Mouse (Mus musculus): ENCODE results near the gene Gm4131. TPM values are rescaled to one million over a fixed set of nuclear protein-coding genes. Genes with fewer than 3 reads are reported as not detected.

The Gm4131 gene
- polyA plus RNA-seq, 1 experiment from 2014 or later, result not detected

DNA sequence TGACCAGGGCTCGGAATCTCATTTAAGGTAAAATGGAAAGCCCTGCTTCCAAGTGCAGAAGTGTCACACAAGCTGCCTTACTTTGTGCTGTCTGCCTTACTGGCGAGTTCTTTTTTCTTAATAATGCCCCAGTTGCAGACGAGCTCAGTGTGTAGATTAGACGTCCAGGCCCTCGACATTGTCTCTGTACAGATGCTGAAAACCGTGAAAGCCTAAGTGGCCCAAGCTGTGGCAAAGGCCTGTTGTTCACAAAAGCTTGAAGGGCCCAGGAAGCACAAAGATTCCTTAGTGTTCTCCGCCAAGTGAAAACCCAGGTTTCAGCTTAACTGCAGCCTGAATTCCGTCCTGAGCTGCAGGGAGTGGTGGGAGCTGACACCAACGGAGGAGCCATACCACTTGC is 15.0 kb upstream of the Gm4131 start:
- Histone ChIP-seq H3K9me3 (ENCODE audit: low read depth, low read length) (no peaks in the 10 kb centered on the region), H3K9ac (no peak overlapping the region), H3K4me2 (no peak overlapping the region), H3K4me3 (ENCODE audit: low read depth, low read length) (no peak overlapping the region), H3K27me3 (ENCODE audit: insufficient read depth, low read length) (no peaks in the 10 kb centered on the region), H3K4me1 (ENCODE audit: insufficient read depth) (no peaks in the 10 kb centered on the region), H3K27ac (ENCODE audit: low read depth) (no peak overlapping the region), H3K36me3 (ENCODE audit: insufficient read depth) (no peaks in the 10 kb centered on the region)
- TF ChIP-seq CTCF (IDR thresholded peaks at IDR 0.05; ENCODE audit: low read depth), result no peak
- DNase-seq (no peak), ATAC-seq (ENCODE audit: insufficient read depth) (no peak)
- WGBS, result 70% methylated on average over 9 of the region's 9 CpGs

DNA sequence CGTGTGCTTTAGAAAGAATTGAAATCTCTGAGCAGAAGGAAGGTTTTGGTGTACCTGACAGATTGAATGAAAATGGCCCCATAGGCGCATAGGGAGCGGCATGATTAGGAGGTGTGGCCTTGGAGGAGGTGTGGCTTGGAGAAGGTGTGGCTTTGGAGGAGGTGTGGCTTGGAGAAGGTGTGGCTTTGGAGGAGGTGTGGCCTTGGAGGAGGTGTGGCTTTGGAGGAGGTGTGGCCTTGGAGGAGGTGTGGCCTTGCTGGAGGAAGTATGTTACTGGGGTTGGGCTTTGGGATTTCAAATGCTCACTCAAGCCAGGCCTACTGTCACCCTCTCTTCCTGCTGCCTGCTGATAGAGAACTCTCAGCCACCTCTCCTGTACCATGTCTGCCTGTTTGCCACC is 14.2 kb upstream of the Gm4131 start:
- H3K9ac ChIP-seq, result no peak overlapping the region
- no peaks in the 10 kb centered on the region for H3K27me3 ChIP-seq (ENCODE audit: insufficient read depth, low read length)
- no peaks in the 10 kb centered on the region for H3K36me3 ChIP-seq (ENCODE audit: insufficient read depth)
- TF ChIP-seq CTCF (IDR thresholded peaks at IDR 0.05; ENCODE audit: low read depth), result no peak
- H3K4me1 ChIP-seq (ENCODE audit: insufficient read depth), result no peaks in the 10 kb centered on the region
- no peak overlapping the region for H3K4me3 ChIP-seq (ENCODE audit: low read depth, low read length)
- H3K9me3 ChIP-seq (ENCODE audit: low read depth, low read length), result no peaks in the 10 kb centered on the region
- DNase-seq (no peak), ATAC-seq (ENCODE audit: insufficient read depth) (no peak)
- no peak overlapping the region for H3K27ac ChIP-seq (ENCODE audit: low read depth)
- 86% methylated on average over 3 of the region's 3 CpGs for WGBS
- H3K4me2 ChIP-seq, result no peak overlapping the region

DNA sequence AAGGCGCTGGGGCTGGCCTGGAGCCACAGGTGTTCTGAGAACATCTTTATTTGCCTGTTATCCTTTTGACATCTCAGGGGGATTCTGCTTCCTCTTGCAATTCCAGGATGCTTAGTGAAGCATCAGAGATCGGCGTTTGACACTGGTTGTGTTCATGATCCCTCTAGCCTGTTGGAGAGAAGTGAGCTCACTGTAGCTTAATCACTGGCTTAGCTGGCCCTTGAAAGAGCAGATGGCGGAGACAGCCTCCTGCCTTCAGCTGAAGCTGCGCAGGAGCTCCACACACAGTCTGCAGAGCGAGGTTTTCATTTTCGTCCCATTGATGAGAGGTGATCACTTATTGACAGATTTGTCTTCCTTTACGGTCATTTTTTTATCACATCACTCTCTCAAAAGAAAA is 9.1 kb upstream of the Gm4131 start:
- no peaks in the 10 kb centered on the region for H3K36me3 ChIP-seq (ENCODE audit: insufficient read depth)
- TF ChIP-seq CTCF (IDR thresholded peaks at IDR 0.05; ENCODE audit: low read depth), result no peak
- H3K4me3 ChIP-seq (ENCODE audit: low read depth, low read length), result no peak overlapping the region
- H3K27ac ChIP-seq (ENCODE audit: low read depth), result no peak overlapping the region
- H3K27me3 ChIP-seq (ENCODE audit: insufficient read depth, low read length), result no peaks in the 10 kb centered on the region
- H3K9ac ChIP-seq, result no peak overlapping the region
- no peaks in the 10 kb centered on the region for H3K9me3 ChIP-seq (ENCODE audit: low read depth, low read length)
- no peak for ATAC-seq (ENCODE audit: insufficient read depth)
- DNase-seq, result no peak
- no peaks in the 10 kb centered on the region for H3K4me1 ChIP-seq (ENCODE audit: insufficient read depth)
- 75% methylated on average over 8 of the region's 8 CpGs for WGBS
- no peak overlapping the region for H3K4me2 ChIP-seq

DNA sequence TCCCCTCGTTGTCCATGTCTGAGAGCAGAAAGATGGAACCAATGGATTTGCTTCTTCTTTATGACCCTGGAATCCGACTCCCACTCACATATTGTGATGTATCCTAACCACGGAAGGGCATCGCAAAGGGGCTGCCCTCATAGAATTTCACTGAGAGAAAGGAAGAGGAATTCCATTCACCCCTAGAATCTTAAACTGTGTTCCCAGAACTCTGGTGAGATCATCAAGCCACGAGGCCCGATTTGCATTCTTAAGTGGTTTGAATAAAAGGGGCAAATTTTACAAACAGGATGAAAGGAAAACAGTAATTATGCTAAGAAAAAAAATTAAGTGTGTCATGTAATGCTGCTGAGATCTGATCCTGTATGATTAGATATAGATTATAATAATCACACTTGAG is 8.2 kb upstream of the Gm4131 start:
- Histone ChIP-seq H3K4me1 (ENCODE audit: insufficient read depth) (peaks cover 2% of the 10 kb centered on the region; the same call in 1 of the 2 replicates), H3K27me3 (ENCODE audit: insufficient read depth, low read length) (no peaks in the 10 kb centered on the region), H3K9ac (no peak overlapping the region), H3K4me3 (ENCODE audit: low read depth, low read length) (no peak overlapping the region), H3K9me3 (ENCODE audit: low read depth, low read length) (no peaks in the 10 kb centered on the region), H3K4me2 (no peak overlapping the region), H3K27ac (ENCODE audit: low read depth) (no peak overlapping the region), H3K36me3 (ENCODE audit: insufficient read depth) (no peaks in the 10 kb centered on the region)
- DNase-seq (no peak), ATAC-seq (ENCODE audit: insufficient read depth) (no peak)
- WGBS, result 56% methylated on average over 6 of the region's 6 CpGs
- TF ChIP-seq CTCF (IDR thresholded peaks at IDR 0.05; ENCODE audit: low read depth), result no peak

DNA sequence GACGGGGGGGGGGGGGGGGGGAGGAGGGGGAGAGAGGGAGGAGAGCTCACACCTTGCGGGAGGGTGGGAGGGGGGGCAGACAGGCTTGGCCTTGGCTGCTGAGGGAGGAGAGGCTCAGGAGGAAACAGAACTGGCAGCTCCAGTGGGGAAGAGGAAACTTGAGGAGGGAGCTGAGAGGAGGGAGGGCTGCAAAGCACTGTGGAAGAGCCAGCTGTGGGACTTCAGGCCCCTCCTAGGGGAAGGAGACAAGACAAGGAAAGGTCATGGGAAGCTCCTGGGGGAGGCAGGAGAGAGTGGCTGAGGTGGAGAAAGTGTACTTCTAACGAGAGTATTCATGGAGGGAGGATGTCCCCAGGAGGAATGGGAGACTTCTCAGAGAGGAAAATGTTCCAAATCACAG is 6.7 kb upstream of the Gm4131 start:
- peak; percentile 57; the same call in 1 of the 2 replicates for ATAC-seq (ENCODE audit: insufficient read depth)
- Histone ChIP-seq H3K27ac (ENCODE audit: low read depth) (peak overlapping the region; percentile 48; the same call in 1 of the 2 replicates), H3K4me2 (peak overlapping the region; percentile 42; the same call in 1 of the 2 replicates), H3K36me3 (ENCODE audit: insufficient read depth) (no peaks in the 10 kb centered on the region), H3K9ac (no peak overlapping the region), H3K4me3 (ENCODE audit: low read depth, low read length) (no peak overlapping the region), H3K4me1 (ENCODE audit: insufficient read depth) (peaks cover 10% of the 10 kb centered on the region; the same call in 1 of the 2 replicates), H3K9me3 (ENCODE audit: low read depth, low read length) (no peaks in the 10 kb centered on the region), H3K27me3 (ENCODE audit: insufficient read depth, low read length) (no peaks in the 10 kb centered on the region)
- DNase-seq, result peak; percentile 62
- 0% methylated on average over 2 of the region's 3 CpGs for WGBS
- TF ChIP-seq CTCF (IDR thresholded peaks at IDR 0.05; ENCODE audit: low read depth), result no peak

DNA sequence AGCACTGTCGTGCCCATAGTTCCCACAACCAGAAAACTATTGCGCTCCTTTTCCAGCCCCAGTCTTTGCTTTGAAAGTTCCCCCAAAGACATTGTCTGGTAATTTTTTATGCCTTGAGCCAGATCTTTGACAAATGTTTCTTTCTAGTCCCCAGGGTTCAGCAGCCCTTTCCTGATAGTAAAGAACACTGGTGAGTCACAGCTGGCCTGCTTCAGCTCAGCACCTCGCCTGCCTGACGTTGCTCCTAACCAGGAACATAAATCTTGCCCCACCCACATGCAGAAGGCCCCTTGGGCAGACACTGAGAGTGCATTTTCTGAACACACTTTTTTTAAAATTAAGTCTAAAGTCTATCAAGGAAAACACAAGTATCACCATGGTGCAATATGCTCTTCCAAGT is 3.6 kb upstream of the Gm4131 start:
- peak; percentile 93 for ATAC-seq (ENCODE audit: insufficient read depth)

DNA sequence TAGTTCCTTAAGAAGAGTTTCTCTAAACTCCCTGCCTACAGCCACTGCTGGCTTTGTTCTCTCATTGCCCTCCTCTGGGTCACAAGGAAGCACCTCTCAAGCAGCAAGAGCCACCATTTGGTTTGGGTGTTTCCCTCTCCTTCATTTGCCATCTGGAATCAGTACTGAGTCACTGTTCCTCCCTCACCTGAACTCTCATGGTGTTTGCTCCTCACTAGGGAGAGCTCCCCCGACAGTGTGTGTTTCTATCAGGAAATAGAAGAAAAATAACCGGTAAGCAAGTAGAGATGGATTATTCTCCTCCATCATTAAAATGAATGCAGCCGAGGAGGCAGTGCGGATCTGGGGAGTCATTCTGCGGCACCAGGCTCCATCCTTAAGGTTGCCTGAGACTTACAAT is 2.7 kb upstream of the Gm4131 start:
- Histone ChIP-seq H3K9ac (no peak overlapping the region), H3K36me3 (ENCODE audit: insufficient read depth) (no peaks in the 10 kb centered on the region), H3K27ac (ENCODE audit: low read depth) (peak overlapping the region; percentile 89), H3K4me2 (no peak overlapping the region), H3K27me3 (ENCODE audit: insufficient read depth, low read length) (no peaks in the 10 kb centered on the region), H3K4me1 (ENCODE audit: insufficient read depth) (peaks cover 10% of the 10 kb centered on the region; the same call in 1 of the 2 replicates), H3K4me3 (ENCODE audit: low read depth, low read length) (no peak overlapping the region), H3K9me3 (ENCODE audit: low read depth, low read length) (no peaks in the 10 kb centered on the region)
- DNase-seq, result no peak
- TF ChIP-seq CTCF (IDR thresholded peaks at IDR 0.05; ENCODE audit: low read depth), result no peak
- no peak for ATAC-seq (ENCODE audit: insufficient read depth)
- WGBS, result 74% methylated on average over 5 of the region's 5 CpGs

More for the DNA sequence above, 3.6 kb upstream of the Gm4131 start:
- Histone ChIP-seq H3K9ac (no peak overlapping the region), H3K27me3 (ENCODE audit: insufficient read depth, low read length) (no peaks in the 10 kb centered on the region), H3K4me3 (ENCODE audit: low read depth, low read length) (no peak overlapping the region), H3K27ac (ENCODE audit: low read depth) (peak overlapping the region; percentile 89), H3K4me2 (no peak overlapping the region; the same call in 1 of the 2 replicates), H3K9me3 (ENCODE audit: low read depth, low read length) (no peaks in the 10 kb centered on the region), H3K36me3 (ENCODE audit: insufficient read depth) (no peaks in the 10 kb centered on the region), H3K4me1 (ENCODE audit: insufficient read depth) (peaks cover 10% of the 10 kb centered on the region; the same call in 1 of the 2 replicates)
- WGBS, result 18% methylated on average over 4 of the region's 4 CpGs
- no peak for TF ChIP-seq CTCF (IDR thresholded peaks at IDR 0.05; ENCODE audit: low read depth)
- DNase-seq, result peak; percentile 86

DNA sequence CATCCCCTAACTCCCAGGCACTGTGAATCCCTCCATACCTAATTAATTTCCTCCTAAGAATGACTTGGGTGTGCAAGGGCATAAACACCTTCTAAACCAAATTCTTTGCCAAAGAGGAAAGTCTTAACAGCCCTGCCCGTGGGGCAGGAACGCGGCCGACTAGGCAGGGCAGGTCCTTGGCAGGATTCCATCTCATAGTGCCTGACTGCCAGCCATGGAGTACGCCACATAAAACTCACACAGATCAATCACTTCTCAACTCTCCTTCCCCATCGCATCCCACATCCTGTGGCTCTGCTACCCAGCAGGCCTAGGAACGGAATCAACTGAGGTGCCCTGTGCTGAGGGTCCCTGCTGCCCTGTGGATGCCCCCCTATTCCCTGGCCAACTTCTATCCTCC is 3.0 kb downstream of the Gm4131 start:
- Histone ChIP-seq H3K4me2 (no peak overlapping the region), H3K27me3 (ENCODE audit: insufficient read depth, low read length) (no peaks in the 10 kb centered on the region), H3K27ac (ENCODE audit: low read depth) (no peak overlapping the region), H3K36me3 (ENCODE audit: insufficient read depth) (no peaks in the 10 kb centered on the region), H3K4me3 (ENCODE audit: low read depth, low read length) (no peak overlapping the region), H3K9ac (no peak overlapping the region), H3K4me1 (ENCODE audit: insufficient read depth) (0 out of 2 replicates have a peak, but pooled peaks cover 4% of the 10 kb centered on the region), H3K9me3 (ENCODE audit: low read depth, low read length) (no peaks in the 10 kb centered on the region)
- no peak for DNase-seq
- ATAC-seq (ENCODE audit: insufficient read depth), result no peak
- TF ChIP-seq CTCF (IDR thresholded peaks at IDR 0.05; ENCODE audit: low read depth), result no peak
- WGBS, result 48% methylated on average over 7 of the region's 7 CpGs
